Mouse (Mus musculus): ENCODE data around the gene Sdr39u1. TPM values are rescaled to one million over a fixed set of nuclear protein-coding genes. Genes with fewer than 3 reads are reported as not detected.

Sdr39u1 gene
- total RNA-seq, 1 experiment, result 8.2 TPM

DNA sequence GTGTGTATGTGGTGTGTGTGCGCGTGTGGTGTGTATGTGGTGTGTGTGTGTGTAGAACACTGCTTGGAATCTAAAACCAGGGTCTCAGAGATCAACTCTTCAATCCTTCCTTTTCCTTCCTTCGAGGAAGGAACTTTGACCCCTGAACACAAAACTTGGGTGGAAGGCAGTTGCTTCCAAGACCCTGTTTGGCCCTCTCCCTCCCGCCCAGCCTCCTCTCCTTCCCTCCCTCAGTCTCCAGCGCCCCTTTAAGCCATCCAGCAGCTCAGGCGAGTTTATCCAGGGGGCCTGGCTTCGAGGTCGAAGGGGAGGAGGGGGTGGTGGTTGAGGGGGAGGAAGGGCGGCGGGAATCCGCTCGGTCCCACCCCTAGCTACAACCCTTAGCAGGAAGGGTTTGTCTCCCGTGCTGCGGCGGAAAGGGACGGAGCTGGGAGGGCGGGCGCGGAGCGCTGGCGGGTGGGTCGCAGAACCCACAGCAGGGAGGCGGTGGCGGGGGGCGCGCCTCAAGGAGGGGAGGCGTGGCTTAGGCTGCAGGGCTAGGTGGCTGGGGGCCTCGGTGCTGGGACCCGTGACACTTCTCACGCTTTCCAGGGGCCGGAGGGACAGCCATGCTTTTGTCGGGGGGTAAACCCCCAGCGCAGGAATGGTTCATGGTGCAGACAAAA, 46.3 kb downstream of the Sdr39u1 start, which contains the start of gene Nynrin:
Nynrin (plus strand) TSS at position 390 of the 665 bp plus-strand sequence.
- Histone ChIP-seq H3K4me1 (ENCODE audit: control insufficient read depth in 2 of 2, insufficient read depth in 2 of 2, low read length in 2 of 2, poor library complexity in 1 of 2) (peaks cover 2 to 7% of the 10 kb centered on the region in 2 experiments; a peak in 2 of 4 replicates), H3K9me3 (ENCODE audit: control insufficient read depth, insufficient read depth, low read depth, low read length) (no peaks in the 10 kb centered on the region; the same call in 1 of the 2 replicates), H3K4me3 (ENCODE audit: insufficient read depth in 1 of 2, low read depth in 1 of 2, low read length in 2 of 2, poor library complexity in 1 of 2, severe bottlenecking in 1 of 2) (peak within 1 kb of the TSS; percentile 58 to 71), H3K9ac (ENCODE audit: insufficient read depth, low read depth, low read length, poor library complexity, severe bottlenecking) (peak within 1 kb of the TSS; percentile 56), H3K36me3 (ENCODE audit: control insufficient read depth, insufficient read depth, low read length, poor library complexity, severe bottlenecking) (no peaks in the 10 kb centered on the region), H3K27ac (ENCODE audit: insufficient read depth, low read depth, low read length, poor library complexity, severe bottlenecking) (peak within 1 kb of the TSS; percentile 45)
- in situ Hi-C loops (cut with MboI; ENCODE audit: low sequenced_read_pairs in 2 of 2, unreplicated experiment in 2 of 2), result no loop called here
- DNase-seq (ENCODE audit: low read depth, low spot score), result peak; percentile 59
- TF ChIP-seq HCFC1 (IDR thresholded peaks at IDR 0.05; ENCODE audit: borderline replicate concordance, insufficient read depth, low read length) (no peak), MAFK (IDR thresholded peaks at IDR 0.05; ENCODE audit: insufficient read depth, low read depth, low read length) (no peak), CHD2 (IDR thresholded peaks at IDR 0.05; ENCODE audit: low read depth, low read length) (no peak), ZNF384 (IDR thresholded peaks at IDR 0.05; ENCODE audit: low read depth, low read length) (no peak), ZC3H11A (IDR thresholded peaks at IDR 0.05; ENCODE audit: borderline replicate concordance, low read depth, low read length) (no peak)

DNA sequence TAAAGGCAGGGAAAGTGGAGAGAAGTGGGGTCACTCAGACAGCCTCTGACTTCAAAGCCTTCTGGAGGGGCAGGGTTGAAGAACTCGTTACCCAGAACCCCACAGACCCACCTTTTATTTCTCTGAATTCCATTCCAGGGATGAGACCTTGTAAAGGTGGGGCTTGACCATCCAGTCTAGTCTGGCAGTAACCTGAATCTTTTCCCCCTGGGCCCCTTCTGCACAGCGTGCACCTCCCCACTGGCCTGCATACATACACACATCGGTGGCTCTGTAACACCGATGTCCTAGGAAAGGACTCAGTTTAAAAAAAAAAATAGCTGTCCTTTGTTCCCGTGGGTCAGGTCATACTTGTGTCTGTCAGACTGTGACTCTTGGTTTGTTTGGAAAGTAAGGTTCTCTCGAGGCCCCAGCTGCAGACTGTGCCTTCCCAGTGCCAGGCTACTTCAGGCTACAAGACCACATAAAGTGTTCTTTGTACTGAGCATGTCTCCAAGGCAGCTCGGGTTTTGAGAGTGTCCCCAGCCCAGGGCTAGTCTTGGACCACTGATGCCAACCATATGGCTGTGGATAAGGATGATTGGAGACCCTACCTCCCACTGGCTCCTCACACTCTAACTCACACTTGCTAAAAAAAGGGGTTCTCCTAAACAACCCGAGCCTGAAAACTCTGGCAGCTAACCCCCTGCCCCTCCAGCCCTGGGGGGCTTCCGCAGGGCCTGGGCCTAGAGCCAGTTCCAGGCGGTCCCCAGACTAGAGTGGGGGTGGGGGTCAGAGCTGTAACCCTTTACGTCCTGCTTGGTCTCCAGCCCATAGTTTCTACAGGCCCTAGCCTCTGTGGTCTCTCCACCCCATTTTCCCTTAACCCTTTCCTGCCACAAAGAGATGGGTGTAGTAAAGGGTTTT, 47.2 kb downstream of the Sdr39u1 start:
- peak overlapping the region; percentile 56 for H3K9ac ChIP-seq (ENCODE audit: insufficient read depth, low read depth, low read length, poor library complexity, severe bottlenecking)
- in situ Hi-C loops (cut with MboI; ENCODE audit: low sequenced_read_pairs in 2 of 2, unreplicated experiment in 2 of 2), result no loop called here
- DNase-seq (ENCODE audit: low read depth, low spot score), result no peak
- H3K9me3 ChIP-seq (ENCODE audit: control insufficient read depth, insufficient read depth, low read depth, low read length), result no peaks in the 10 kb centered on the region; the same call in 1 of the 2 replicates
- peak overlapping the region; percentile 45 for H3K27ac ChIP-seq (ENCODE audit: insufficient read depth, low read depth, low read length, poor library complexity, severe bottlenecking)
- TF ChIP-seq ZC3H11A (IDR thresholded peaks at IDR 0.05; ENCODE audit: borderline replicate concordance, low read depth, low read length), result no peak
- TF ChIP-seq ZNF384 (IDR thresholded peaks at IDR 0.05; ENCODE audit: low read depth, low read length), result no peak
- H3K36me3 ChIP-seq (ENCODE audit: control insufficient read depth, insufficient read depth, low read length, poor library complexity, severe bottlenecking), result no peaks in the 10 kb centered on the region
- peaks cover 2 to 7% of the 10 kb centered on the region in 2 experiments; a peak in 2 of 4 replicates for H3K4me1 ChIP-seq (ENCODE audit: control insufficient read depth in 2 of 2, insufficient read depth in 2 of 2, low read length in 2 of 2, poor library complexity in 1 of 2)
- H3K4me3 ChIP-seq (ENCODE audit: insufficient read depth in 1 of 2, low read depth in 1 of 2, low read length in 2 of 2, poor library complexity in 1 of 2, severe bottlenecking in 1 of 2), result peak overlapping the region; percentile 58 to 71

DNA sequence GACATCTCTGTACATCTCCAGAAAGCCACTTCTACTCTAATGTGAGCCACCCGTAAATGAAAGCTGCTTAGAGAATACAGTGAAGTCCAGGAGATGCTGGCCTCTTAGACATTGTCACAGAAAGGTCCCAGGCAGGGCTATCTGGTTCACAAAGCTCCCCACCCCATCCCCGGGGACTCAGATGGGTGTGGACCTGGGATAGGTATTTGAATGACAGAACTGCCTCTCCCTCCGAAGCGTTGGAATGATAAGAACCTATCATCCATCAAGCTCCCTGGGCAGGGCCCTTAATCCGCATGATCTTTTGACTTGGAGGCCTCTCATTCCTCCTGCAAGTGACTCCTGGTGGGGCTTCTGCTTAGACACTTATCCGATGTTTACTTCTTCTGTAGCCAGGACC, 49.2 kb downstream of the Sdr39u1 start:
- peaks cover 2 to 6% of the 10 kb centered on the region in 2 experiments; a peak in 2 of 4 replicates for H3K4me1 ChIP-seq (ENCODE audit: control insufficient read depth in 2 of 2, insufficient read depth in 2 of 2, low read length in 2 of 2, poor library complexity in 1 of 2)
- no peaks in the 10 kb centered on the region; the same call in 1 of the 2 replicates for H3K9me3 ChIP-seq (ENCODE audit: control insufficient read depth, insufficient read depth, low read depth, low read length)
- TF ChIP-seq CHD2 (IDR thresholded peaks at IDR 0.05; ENCODE audit: low read depth, low read length) (no peak), HCFC1 (IDR thresholded peaks at IDR 0.05; ENCODE audit: borderline replicate concordance, insufficient read depth, low read length) (no peak), MAFK (IDR thresholded peaks at IDR 0.05; ENCODE audit: insufficient read depth, low read depth, low read length) (no peak), ZNF384 (IDR thresholded peaks at IDR 0.05; ENCODE audit: low read depth, low read length) (no peak), ZC3H11A (IDR thresholded peaks at IDR 0.05; ENCODE audit: borderline replicate concordance, low read depth, low read length) (no peak)
- in situ Hi-C loops (cut with MboI; ENCODE audit: low sequenced_read_pairs in 2 of 2, unreplicated experiment in 2 of 2), result no loop called here
- no peak overlapping the region for H3K4me3 ChIP-seq (ENCODE audit: insufficient read depth in 1 of 2, low read depth in 1 of 2, low read length in 2 of 2, poor library complexity in 1 of 2, severe bottlenecking in 1 of 2)
- H3K36me3 ChIP-seq (ENCODE audit: control insufficient read depth, insufficient read depth, low read length, poor library complexity, severe bottlenecking), result no peaks in the 10 kb centered on the region
- no peak overlapping the region for H3K9ac ChIP-seq (ENCODE audit: insufficient read depth, low read depth, low read length, poor library complexity, severe bottlenecking)
- no peak overlapping the region for H3K27ac ChIP-seq (ENCODE audit: insufficient read depth, low read depth, low read length, poor library complexity, severe bottlenecking)
- no peak for DNase-seq (ENCODE audit: low read depth, low spot score)

Other genes starting within 250 kb of the Sdr39u1 start
- 13.0 and 16.5 TPM in 2 replicates for gene Mdp1, start 239.8 kb downstream of the Sdr39u1 start, total RNA-seq (2012; rRNA removed)
- gene Gmpr2, start 228.4 kb downstream of the Sdr39u1 start, total RNA-seq (2012; rRNA removed), result 15.3 and 18.2 TPM in 2 replicates
- 187 and 253 TPM in 2 replicates for gene Nedd8, start 228.2 kb downstream of the Sdr39u1 start, total RNA-seq (2012; rRNA removed)
- gene Tinf2, start 218.5 kb downstream of the Sdr39u1 start, total RNA-seq (2012; rRNA removed), result 26.1 and 60.9 TPM in 2 replicates
- 13.4 and 31.6 TPM in 2 replicates for gene Tgm1, start 186.4 kb downstream of the Sdr39u1 start, total RNA-seq (2012; rRNA removed)
- gene Rabggta, start 178.0 kb downstream of the Sdr39u1 start, total RNA-seq (2012; rRNA removed), result 34.0 and 95.5 TPM in 2 replicates
- 9.6 and 18.0 TPM in 2 replicates for gene Dhrs1, start 154.6 kb downstream of the Sdr39u1 start, total RNA-seq (2012; rRNA removed)
- gene Nop9, start 154.6 kb downstream of the Sdr39u1 start, total RNA-seq (2012; rRNA removed), result 30.0 and 38.3 TPM in 2 replicates
- 2.2 and 4.1 TPM in 2 replicates for gene Cideb, start 141.8 kb downstream of the Sdr39u1 start, total RNA-seq (2012; rRNA removed)
- gene Ltb4r2, start 138.9 kb downstream of the Sdr39u1 start, total RNA-seq (2012; rRNA removed), result 1.5 and 7.1 TPM in 2 replicates
- 0.67 and 2.1 TPM in 2 replicates for gene Ltb4r1, start 134.3 kb downstream of the Sdr39u1 start, total RNA-seq (2012; rRNA removed)
- 0.27 and 0.32 TPM in 2 replicates for gene Adcy4, start 116.2 kb downstream of the Sdr39u1 start, total RNA-seq (2012; rRNA removed)
- gene Ripk3, start 111.4 kb downstream of the Sdr39u1 start, total RNA-seq (2012; rRNA removed), result 9.0 and 17.8 TPM in 2 replicates
- gene Nfatc4, start 77.1 kb downstream of the Sdr39u1 start, total RNA-seq (2012; rRNA removed), result 6.4 and 25.4 TPM in 2 replicates
- gene Nynrin, start 46.3 kb downstream of the Sdr39u1 start, total RNA-seq (2012; rRNA removed), result 7.1 and 10.4 TPM in 2 replicates
- gene Cbln3, start 15.9 kb downstream of the Sdr39u1 start, total RNA-seq (2012; rRNA removed), result 0.04 and 0.11 TPM in 2 replicates
- 7.2 and 15.8 TPM in 2 replicates for gene Khnyn, start 15.3 kb downstream of the Sdr39u1 start, total RNA-seq (2012; rRNA removed)
- gene Cma1, start 44.4 kb upstream of the Sdr39u1 start, total RNA-seq (2012; rRNA removed), result not detected in 2 replicates
- not detected in 2 replicates for gene Cma2, start 50.7 kb upstream of the Sdr39u1 start, total RNA-seq (2012; rRNA removed)
- gene Mcpt1, start 117.7 kb upstream of the Sdr39u1 start, total RNA-seq (2012; rRNA removed), result not detected in 2 replicates
- not detected in 2 replicates for gene Mcpt9, start 130.2 kb upstream of the Sdr39u1 start, total RNA-seq (2012; rRNA removed)
- gene Mcpt2, start 141.7 kb upstream of the Sdr39u1 start, total RNA-seq (2012; rRNA removed), result not detected in 2 replicates
- gene Mcpt4, start 162.0 kb upstream of the Sdr39u1 start, total RNA-seq (2012; rRNA removed), result not detected in 2 replicates
- 0.26 and 0.31 TPM in 2 replicates for gene Mcpt8, start 185.0 kb upstream of the Sdr39u1 start, total RNA-seq (2012; rRNA removed)
- not detected in 2 replicates for gene Ctsg, start 202.3 kb upstream of the Sdr39u1 start, total RNA-seq (2012; rRNA removed)
- 0.98 and 1.2 TPM in 2 replicates for gene Gzme, start 220.3 kb upstream of the Sdr39u1 start, total RNA-seq (2012; rRNA removed)
- gene Gzmd, start 232.3 kb upstream of the Sdr39u1 start, total RNA-seq (2012; rRNA removed), result 0.32 and 0.89 TPM in 2 replicates